Mouse (Mus musculus) lung, postnatal 0 days (tissue): ENCODE measurements around the gene Gm12216. TPM values are rescaled to one million over a fixed set of nuclear protein-coding genes. Genes with fewer than 3 reads are reported as not detected.
"Not testable (repeated sequence)": the region's sequence is repeated elsewhere in the genome, so short reads cannot be mapped to it uniquely, and the experiment has no call there.

Experiments
- ATAC-seq: fragments of 200-750 bp; cut with Nextera tagmentation; 2 replicates; pipeline ENCODE4 v1.8.0; 2017; ENCODE audit warnings: moderate library complexity
- DNase-seq: peaks from one replicate; pipeline ENCODE4 v3.0.0-alpha.2; 2016; ENCODE audit warnings: low spot score
- H3K27ac ChIP-seq: fragments of 300-500 bp; sonication (generic); 2 replicates; pipeline ENCODE4 v1.5.1; 2014; ENCODE audit warnings: antibody characterized with exemption, mild to moderate bottlenecking, low read length, mixed read lengths
- H3K27me3 ChIP-seq: fragments of 300-500 bp; sonication (generic); replicated peaks from 2 replicates; pipeline ENCODE4 v1.6.1; 2014; ENCODE audit warnings: low read length, mixed read lengths; ENCODE audit not compliant: insufficient read depth
- H3K36me3 ChIP-seq: fragments of 300-500 bp; sonication (generic); 2 replicates; pipeline ENCODE4 v1.6.1; 2014; ENCODE audit warnings: low read length, mixed read lengths; ENCODE audit not compliant: insufficient read depth
- H3K4me1 ChIP-seq: fragments of 300-500 bp; sonication (generic); 2 replicates; pipeline ENCODE4 v1.6.1; 2014; ENCODE audit warnings: antibody characterized with exemption, low read depth, low read length, mixed read lengths; ENCODE audit not compliant: insufficient read depth
- H3K4me2 ChIP-seq: fragments of 300-500 bp; sonication (generic); replicated peaks from 2 replicates; pipeline ENCODE4 v1.6.1; 2014; ENCODE audit warnings: low read depth, mild to moderate bottlenecking, low read length, moderate library complexity, mixed read lengths
- H3K4me3 ChIP-seq: fragments of 300-500 bp; sonication (generic); 2 replicates; pipeline ENCODE4 v1.5.1; 2014; ENCODE audit warnings: low read depth, low read length
- H3K9ac ChIP-seq: fragments of 300-500 bp; sonication (generic); replicated peaks from 2 replicates; pipeline ENCODE4 v1.6.1; 2014; ENCODE audit warnings: low read depth, mild to moderate bottlenecking
- H3K9me3 ChIP-seq: fragments of 300-500 bp; sonication (generic); 2 replicates; pipeline ENCODE4 v1.6.1; 2016; ENCODE audit warnings: low read length, mixed read lengths
- CTCF ChIP-seq: IDR thresholded peaks from 2 replicates; pipeline ENCODE4 v1.5.1; 2016; ENCODE audit warnings: antibody characterized with exemption, mild to moderate bottlenecking
- EP300 ChIP-seq: IDR thresholded peaks from 2 replicates; pipeline ENCODE4 v1.6.1; 2016; ENCODE audit warnings: antibody characterized with exemption, mild to moderate bottlenecking, control low read depth
- WGBS: fragments of 180-500 bp; shearing (Covaris S2); extraction: QIAGEN DNeasy Blood & Tissue Kit; methylation state at CpG from one replicate; pipeline ENCODE4 v1.1.7; 2014; 5-methylcytosine and 5-hydroxymethylcytosine counted together
- polyA plus RNA-seq: library from polyadenylated mRNA; unstranded; fragments of >200 nt; fragmentation: Nextera tagmentation; extraction: Ambion mirVana; gene quantifications from 2 replicates; pipeline ENCODE4 v1.2.1, GENCODE M21; 2015

The Gm12216 gene
- polyA plus RNA-seq, 1 experiment from 2014 or later, result 5.4 TPM

DNA sequence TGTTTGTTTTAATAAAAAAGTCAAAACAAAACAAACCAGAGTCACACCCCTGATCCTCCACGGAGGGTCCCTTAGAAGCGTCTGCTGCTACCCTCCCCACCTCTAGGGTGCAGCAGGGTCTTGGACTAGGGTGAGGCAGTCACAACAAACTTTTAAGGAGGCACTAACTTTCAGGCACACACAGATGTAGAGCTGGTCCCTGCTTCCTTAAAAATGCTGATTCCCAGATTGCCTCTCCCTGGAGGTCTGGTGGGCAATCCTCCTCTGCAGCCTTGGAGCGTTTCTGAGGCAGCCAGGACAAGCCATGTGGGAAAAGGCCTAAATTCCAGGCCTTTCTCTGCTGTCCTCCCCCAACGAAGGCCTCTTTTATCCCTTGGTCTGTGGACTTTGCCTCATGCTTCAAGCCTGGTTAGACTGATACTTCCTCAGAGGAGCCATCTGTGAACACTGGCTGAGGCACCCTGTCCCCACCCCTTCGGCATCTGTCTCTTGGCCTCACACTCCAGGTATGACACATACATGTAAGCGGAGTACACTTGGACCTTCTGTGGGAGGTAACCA lies 100.2 kb downstream of the Gm12216 start:
- ATAC-seq, result no peak

DNA sequence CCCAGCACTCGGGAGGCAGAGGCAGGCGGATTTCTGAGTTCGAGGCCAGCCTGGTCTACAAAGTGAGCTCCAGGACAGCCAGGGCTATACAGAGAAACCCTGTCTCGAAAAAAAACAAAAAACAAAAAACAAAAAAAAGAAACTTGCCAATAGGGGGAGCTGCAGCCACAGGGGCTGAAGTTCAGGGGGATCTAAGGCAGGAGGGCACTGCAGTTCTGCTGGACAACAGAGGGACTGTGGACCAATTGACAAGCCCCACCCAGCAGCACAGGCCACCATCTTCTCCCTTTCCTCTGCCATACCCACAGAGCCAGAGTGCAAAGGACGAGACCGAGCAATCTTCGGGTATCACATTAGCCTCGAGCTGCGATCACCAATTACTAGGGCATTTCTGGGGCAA lies 101.0 kb downstream of the Gm12216 start:
- not testable (repeated sequence) for H3K9ac ChIP-seq, H3K27ac ChIP-seq, H3K4me2 ChIP-seq, H3K9me3 ChIP-seq, H3K36me3 ChIP-seq, ATAC-seq, H3K27me3 ChIP-seq, H3K4me3 ChIP-seq
- 81% methylated on average over 9 of the region's 9 CpGs for WGBS
- peak; percentile 52 for DNase-seq
- peaks cover 22% of the 10 kb centered on the region for H3K4me1 ChIP-seq
- peak; percentile 73 for TF ChIP-seq CTCF

More for the DNA sequence above, 100.2 kb downstream of the Gm12216 start:
- H3K4me1 ChIP-seq, result peaks cover 26% of the 10 kb centered on the region
- 51% methylated on average over 6 of the region's 6 CpGs for WGBS
- TF ChIP-seq CTCF (peak; percentile 68), EP300 (no peak)
- H3K4me3 ChIP-seq, result no peak overlapping the region
- no peak overlapping the region; the same call in 1 of the 2 replicates for H3K27ac ChIP-seq
- no peaks in the 10 kb centered on the region for H3K9me3 ChIP-seq
- DNase-seq, result peak; percentile 66
- no peaks in the 10 kb centered on the region for H3K36me3 ChIP-seq
- no peaks in the 10 kb centered on the region for H3K27me3 ChIP-seq
- H3K9ac ChIP-seq, result no peak overlapping the region
- H3K4me2 ChIP-seq, result no peak overlapping the region

DNA sequence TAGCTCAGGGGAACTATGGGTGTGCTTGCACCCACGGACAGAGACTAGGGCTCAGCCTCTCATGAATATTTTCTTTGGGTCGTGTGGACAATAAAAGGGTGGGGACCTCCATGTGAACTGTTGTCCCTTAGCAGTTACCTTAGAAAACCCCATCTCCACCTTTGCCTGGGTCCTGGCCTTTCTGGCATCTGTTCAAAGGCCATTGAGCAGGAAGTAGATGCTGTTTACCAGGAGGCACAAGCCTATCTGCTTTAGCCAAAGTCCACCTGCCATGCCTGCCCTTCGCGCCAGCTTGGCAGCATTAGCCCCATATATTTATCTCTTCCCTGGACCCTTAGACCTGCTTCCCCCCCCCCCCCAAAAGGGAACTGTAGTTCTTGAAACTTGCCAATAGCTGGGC lies 101.4 kb downstream of the Gm12216 start:
- WGBS, result 89% methylated on average over 4 of the region's 4 CpGs
- DNase-seq (no peak), ATAC-seq (no peak)
- Histone ChIP-seq H3K27me3 (no peaks in the 10 kb centered on the region), H3K9me3 (no peaks in the 10 kb centered on the region), H3K4me1 (peaks cover 22% of the 10 kb centered on the region), H3K4me3 (no peak overlapping the region), H3K27ac (no peak overlapping the region), H3K4me2 (no peak overlapping the region), H3K36me3 (no peaks in the 10 kb centered on the region), H3K9ac (no peak overlapping the region)
- TF ChIP-seq CTCF, result no peak
- TF ChIP-seq EP300, result no peak

DNA sequence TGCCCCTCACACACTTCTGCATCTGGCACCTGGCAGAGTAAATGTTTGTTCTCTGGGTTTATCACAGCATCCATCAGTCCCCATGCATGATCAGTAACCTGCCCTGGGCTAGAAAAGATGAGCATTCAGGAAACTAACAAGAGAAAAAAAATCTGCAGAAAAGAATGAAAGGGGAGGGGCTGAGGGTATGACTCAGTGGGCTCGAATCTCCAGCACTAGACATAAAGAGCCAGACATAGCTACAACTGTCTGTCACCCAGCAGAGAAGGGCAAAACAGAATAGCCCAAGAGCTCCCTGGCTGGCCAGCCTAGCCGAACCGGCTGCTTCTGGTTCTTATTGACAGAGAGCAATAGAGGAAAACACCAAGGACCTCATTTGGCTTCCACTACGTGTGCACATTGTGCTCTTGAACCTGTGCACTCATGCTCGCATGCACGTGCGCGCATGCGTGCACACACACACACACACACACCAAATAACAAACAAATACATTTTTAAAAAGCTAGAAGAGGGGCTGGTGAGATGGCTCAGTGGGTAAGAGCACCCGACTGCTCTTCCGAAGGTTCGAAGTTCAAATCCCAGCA lies 104.0 kb downstream of the Gm12216 start:
- Histone ChIP-seq H3K36me3 (no peaks in the 10 kb centered on the region), H3K27me3 (no peaks in the 10 kb centered on the region), H3K4me3 (no peak overlapping the region), H3K27ac (no peak overlapping the region), H3K4me1 (peaks cover 8% of the 10 kb centered on the region; the same call in 1 of the 2 replicates), H3K4me2 (no peak overlapping the region), H3K9me3 (no peaks in the 10 kb centered on the region), H3K9ac (no peak overlapping the region)
- ATAC-seq (no peak), DNase-seq (no peak)
- no peak for TF ChIP-seq CTCF
- no peak for TF ChIP-seq EP300
- 65% methylated on average over 12 of the region's 12 CpGs for WGBS

DNA sequence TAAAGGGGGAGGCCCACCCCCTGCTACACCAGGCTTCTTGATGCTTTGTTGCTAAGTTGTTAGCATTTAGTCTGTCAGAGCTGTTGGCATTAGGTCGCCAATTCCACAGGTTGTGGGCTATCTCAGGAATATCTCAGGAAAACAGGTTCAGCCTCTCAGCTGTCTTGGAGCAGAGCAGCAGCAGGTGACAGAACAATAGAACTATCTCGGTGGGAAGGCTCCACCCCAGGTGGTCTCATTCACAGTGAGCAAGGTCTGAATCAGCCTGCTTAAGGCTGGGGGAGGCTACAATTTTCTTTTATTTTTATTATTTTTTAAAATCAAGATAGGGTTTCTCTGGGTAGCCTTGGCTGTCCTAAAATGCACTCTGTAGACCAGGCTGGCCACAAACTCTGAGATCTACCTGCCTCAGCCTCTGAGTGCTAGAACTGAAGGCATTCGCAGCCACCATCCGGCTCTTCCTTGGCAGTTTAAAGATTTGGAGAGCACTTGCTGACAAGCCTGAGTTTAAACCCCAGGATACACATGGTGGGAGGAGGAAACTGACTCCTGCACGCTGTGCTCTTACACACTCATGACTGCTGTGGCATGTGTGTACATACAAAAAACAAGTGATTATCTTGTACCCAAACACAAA lies 109.2 kb downstream of the Gm12216 start:
- Histone ChIP-seq H3K4me3 (no peak overlapping the region), H3K9ac (no peak overlapping the region), H3K9me3 (no peaks in the 10 kb centered on the region), H3K27me3 (no peaks in the 10 kb centered on the region), H3K4me2 (no peak overlapping the region), H3K36me3 (no peaks in the 10 kb centered on the region), H3K4me1 (no peaks in the 10 kb centered on the region), H3K27ac (no peak overlapping the region)
- DNase-seq, result no peak
- no peak for ATAC-seq
- no peak for TF ChIP-seq CTCF
- TF ChIP-seq EP300, result no peak
- WGBS, result 51% methylated on average over 5 of the region's 5 CpGs

DNA sequence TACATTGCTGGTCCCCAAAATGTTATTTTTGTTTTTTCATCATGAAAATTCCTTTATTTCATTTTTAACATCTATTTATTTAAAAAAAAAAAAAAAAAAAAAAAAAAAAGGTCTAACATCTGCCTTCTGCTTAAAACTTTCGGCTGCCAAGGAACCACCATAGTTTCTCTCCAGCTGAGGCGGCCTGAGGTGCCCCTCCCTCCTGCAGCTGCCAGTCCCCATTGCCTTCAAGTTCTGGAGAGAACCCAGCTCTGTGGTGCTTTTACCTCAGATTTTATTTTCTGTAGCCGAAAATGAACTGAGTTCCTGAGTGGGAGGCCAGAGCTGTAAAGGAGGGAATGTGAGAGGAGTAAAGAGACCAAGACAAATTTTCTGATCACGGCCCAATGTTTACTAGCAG lies 109.8 kb downstream of the Gm12216 start:
- Histone ChIP-seq H3K9me3 (no peaks in the 10 kb centered on the region), H3K27me3 (no peaks in the 10 kb centered on the region), H3K4me3 (no peak overlapping the region), H3K27ac (no peak overlapping the region), H3K4me1 (no peaks in the 10 kb centered on the region), H3K9ac (no peak overlapping the region), H3K4me2 (no peak overlapping the region), H3K36me3 (no peaks in the 10 kb centered on the region)
- DNase-seq (no peak), ATAC-seq (no peak)
- WGBS, result 69% methylated on average over 4 of the region's 4 CpGs
- TF ChIP-seq EP300 (no peak), CTCF (no peak)
